Mouse (Mus musculus) frontal cortex, adult (tissue): Measurements from ENCODE around the gene Fbxo3.
"Not testable (repeated sequence)": the region's sequence is repeated elsewhere in the genome, so short reads cannot be mapped to it uniquely, and the experiment has no call there.

Experiments used
- ATAC-seq: cut with Nextera tagmentation; 2 replicates; pipeline ENCODE4 v1.9.2; 2017; ENCODE audit warnings: mild to moderate bottlenecking, moderate library complexity, mixed read lengths; ENCODE audit not compliant: low TSS enrichment

Fbxo3 gene

GRCm38 (mm10) chr2:104096256-104096655, 68.7 kb downstream of the Fbxo3 start:
- no peak for ATAC-seq

GRCm38 (mm10) chr2:104096796-104097195, 69.3 kb downstream of the Fbxo3 start:
- not testable (repeated sequence) for ATAC-seq

- not testable (repeated sequence) for ATAC-seq
Measured at GRCm38 (mm10) chr2:104097396-104097795, 69.9 kb downstream of the Fbxo3 start.

GRCm38 (mm10) chr2:104098529-104099230, 71.2 kb downstream of the Fbxo3 start:
- no peak for ATAC-seq

GRCm38 (mm10) chr2:104099231-104099585, 71.7 kb downstream of the Fbxo3 start:
- no peak for ATAC-seq

- ATAC-seq, result no peak
Measured at GRCm38 (mm10) chr2:104099946-104100345, 72.4 kb downstream of the Fbxo3 start.

GRCm38 (mm10) chr2:104104800-104105199, 77.3 kb downstream of the Fbxo3 start:
- no peak for ATAC-seq

GRCm38 (mm10) chr2:104109021-104109420, 81.5 kb downstream of the Fbxo3 start:
- ATAC-seq, result not testable (repeated sequence)

- no peak for ATAC-seq
Measured at GRCm38 (mm10) chr2:104109528-104109927, 82.0 kb downstream of the Fbxo3 start.

- ATAC-seq, result no peak
Measured at GRCm38 (mm10) chr2:104110031-104110430, 82.5 kb downstream of the Fbxo3 start.

- not testable (repeated sequence) for ATAC-seq
Measured at GRCm38 (mm10) chr2:104111170-104111797, 83.8 kb downstream of the Fbxo3 start.
